In the genomic region with DNA sequence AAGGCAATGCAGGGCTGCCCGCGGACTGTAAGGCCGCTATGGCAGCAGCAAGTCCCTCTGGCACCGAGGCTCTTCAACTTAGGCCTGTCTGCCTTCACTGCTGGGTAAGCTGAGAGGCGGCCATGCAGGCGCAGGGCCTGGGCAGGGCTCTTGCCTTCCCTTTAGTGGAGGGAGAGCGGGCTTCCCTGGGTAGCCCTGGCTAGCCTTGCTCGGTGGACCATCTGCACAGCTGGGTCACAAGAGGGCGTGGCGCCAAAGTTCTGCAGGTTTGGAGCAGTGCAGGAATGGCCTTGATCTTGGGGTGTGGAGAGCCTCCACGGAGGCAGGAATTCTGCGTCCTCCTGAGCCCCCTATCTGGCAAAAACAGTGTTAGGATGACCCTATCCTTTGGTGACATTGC, we compare ENCODE assay signal across 7 mouse cellular contexts.
A peak's percentile ranks its signal among the peaks of the same experiment; 100 is the strongest.
DNase-seq lines count a peak whose midpoint lies in the region; ATAC-seq lines count a peak whose summit lies in the region.
"Not testable (repeated sequence)": the region's sequence is repeated elsewhere in the genome, so short reads cannot be mapped to it uniquely, and the experiment has no call there.

No protein-coding gene starts in this region.

- not testable (repeated sequence) for H3K27me3 ChIP-seq in liver, embryonic 13.5 days

- not testable (repeated sequence) for H3K27ac ChIP-seq in liver, embryonic 13.5 days

- not testable (repeated sequence) for H3K9me3 ChIP-seq in liver, embryonic 13.5 days (replicated peaks)

- peak; percentile 0 for DNase-seq in T-cell, adult 2 months (ENCODE audit: low spot score)
- peak; percentile 4 for DNase-seq in cerebellum, adult 11-12 months
- peak; percentile 18 to 27 for DNase-seq in frontal cortex, postnatal 14 days (ENCODE audit: low spot score in 2 of 2)
- DNase-seq in heart, adult 9 months (ENCODE audit: low spot score in 2 of 2) = peak; percentile 17 to 30
- DNase-seq in kidney, adult 9 months = peak; percentile 1
- peak; percentile 4 for DNase-seq in layer of hippocampus, adult 9-10 months (ENCODE audit: low spot score)
- DNase-seq in liver, embryonic 13.5 days = peak; percentile 44

- not testable (repeated sequence) for ATAC-seq in liver, embryonic 13.5 days (ENCODE audit: low read depth)

- H3K4me3 ChIP-seq in liver, embryonic 13.5 days (replicated peaks) = not testable (repeated sequence)

- H3K36me3 ChIP-seq in liver, embryonic 13.5 days = not testable (repeated sequence)

- not testable (repeated sequence) for H3K9ac ChIP-seq in liver, embryonic 13.5 days

- not testable (repeated sequence) for H3K4me1 ChIP-seq in liver, embryonic 13.5 days (replicated peaks)

- not testable (repeated sequence) for H3K4me2 ChIP-seq in liver, embryonic 13.5 days

- no CpG with 5 or more reads among the region's 12 CpGs for WGBS in liver, embryonic 13.5 days (ENCODE audit: insufficient replicate concordance)
